Mouse (Mus musculus) neural tube, embryonic 10.5 days (tissue): ENCODE data around the gene 4930524N10Rik.

Experiments used
- DNase-seq: peaks from one replicate; pipeline ENCODE4 v3.0.0-alpha.2; 2017; ENCODE audit warnings: low spot score; ENCODE audit errors: extremely low spot score

The 4930524N10Rik gene

DNA sequence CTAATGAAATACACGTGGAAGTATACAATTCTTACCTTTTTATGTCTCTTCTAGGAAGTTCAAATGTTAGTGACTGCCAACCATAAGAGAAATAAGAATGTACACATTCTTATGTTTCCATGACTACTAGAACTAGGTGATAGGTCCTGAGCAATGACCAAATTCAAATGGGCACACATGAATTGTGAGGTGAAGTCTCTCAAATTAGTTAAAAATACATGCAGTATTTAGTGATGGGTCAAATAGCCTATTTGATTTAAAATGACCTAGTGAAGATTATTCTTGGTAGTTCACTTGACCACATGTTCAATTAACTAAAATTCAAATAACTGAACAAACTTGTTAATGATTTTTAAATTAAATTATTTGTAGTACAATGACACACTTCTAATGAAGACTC lies at the start of gene 4930524N10Rik:
Gene 4930524N10Rik (minus strand): TSS at position 101 of the 400 bp plus-strand sequence.
- DNase-seq, result no peak

DNA sequence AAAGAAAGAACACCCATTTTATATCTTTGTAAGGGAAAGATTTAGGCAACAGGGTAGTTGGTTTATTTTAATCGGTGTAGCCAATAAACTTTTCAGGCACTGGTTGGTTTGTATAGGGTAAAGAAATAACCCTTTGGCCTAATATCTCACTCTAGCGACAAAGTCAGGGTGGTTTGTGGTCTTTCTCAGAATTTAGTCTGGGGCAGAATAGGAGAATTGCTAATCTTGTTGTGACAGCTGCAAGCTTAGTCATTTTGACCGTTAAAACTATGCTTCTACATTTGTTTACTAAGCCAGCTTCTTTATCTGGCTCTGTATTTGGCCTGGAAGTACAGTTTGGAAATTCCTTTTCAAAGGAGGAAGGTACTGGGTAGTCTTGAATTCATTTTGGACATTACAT lies 6.8 kb upstream of the 4930524N10Rik start:
- DNase-seq, result no peak

DNA sequence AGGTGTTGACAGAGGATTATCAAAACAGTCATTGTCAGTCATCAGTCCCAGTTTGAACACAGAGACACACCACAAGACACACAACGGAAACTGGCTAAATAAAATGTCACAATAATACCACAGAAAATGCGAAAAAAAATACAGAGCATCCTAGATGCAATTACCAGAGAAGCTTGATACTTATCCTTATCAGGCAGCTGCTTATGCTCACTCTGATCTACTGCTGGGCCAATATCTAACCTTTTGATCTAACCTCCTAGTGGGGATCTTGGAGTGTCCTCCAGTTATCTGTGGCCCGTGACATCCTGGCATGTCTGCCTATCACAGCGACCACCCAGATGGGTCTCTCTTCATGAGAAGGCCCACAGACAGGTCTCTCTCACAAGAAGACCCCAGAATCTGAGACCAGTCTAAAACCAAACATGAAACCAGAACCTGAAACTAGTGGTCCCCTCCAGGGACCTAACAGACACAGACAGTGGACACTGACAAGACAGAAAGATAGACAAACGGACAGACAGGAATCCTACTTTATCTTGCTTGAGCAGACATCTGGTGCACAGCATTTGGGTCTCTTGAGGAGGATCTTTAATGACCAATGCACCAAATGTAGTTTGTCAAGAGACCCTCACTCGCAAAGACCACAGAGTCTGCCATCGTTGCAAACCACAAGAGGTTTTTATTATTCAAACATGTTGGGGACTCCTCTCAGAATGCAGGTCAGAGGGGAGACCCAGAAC lies 6.3 kb upstream of the 4930524N10Rik start:
- no peak for DNase-seq

DNA sequence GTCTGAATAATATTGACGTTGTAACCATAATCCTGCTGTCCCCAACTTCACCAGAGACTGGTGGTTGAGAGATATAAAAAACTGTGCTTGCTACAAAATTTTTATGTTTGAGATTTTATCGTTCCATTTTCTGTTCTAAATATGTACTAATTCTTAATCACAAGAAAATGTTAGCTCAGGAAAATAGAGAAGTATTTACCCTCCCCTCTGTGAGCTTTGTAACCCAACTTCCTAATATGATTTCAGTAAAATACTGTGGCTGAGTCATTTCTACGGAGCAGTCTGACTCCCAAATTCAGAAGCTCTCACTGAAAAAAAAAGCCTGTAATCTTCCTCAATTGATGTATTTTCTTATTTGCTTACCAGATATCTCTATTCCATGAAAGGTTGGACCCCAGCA lies 4.7 kb upstream of the 4930524N10Rik start:
- no peak for DNase-seq
